Mouse (Mus musculus) ES-E14 (cell line): Measurements from ENCODE around the gene Herpud1.

Experiments
- CHD2 ChIP-seq: IDR thresholded peaks from 2 replicates; pipeline ENCODE4 v1.6.1; 2014; ENCODE audit warnings: mild to moderate bottlenecking, low read depth, low read length, inconsistent platforms
- HCFC1 ChIP-seq: IDR thresholded peaks from 2 replicates; pipeline ENCODE4 v1.6.1; 2012; ENCODE audit warnings: low read length, inconsistent platforms, borderline replicate concordance; ENCODE audit not compliant: insufficient read depth
- MAFK ChIP-seq: IDR thresholded peaks from 2 replicates; pipeline ENCODE4 v1.6.1; 2014; ENCODE audit warnings: mild to moderate bottlenecking, low read depth, low read length, inconsistent platforms; ENCODE audit not compliant: insufficient read depth

DNA sequence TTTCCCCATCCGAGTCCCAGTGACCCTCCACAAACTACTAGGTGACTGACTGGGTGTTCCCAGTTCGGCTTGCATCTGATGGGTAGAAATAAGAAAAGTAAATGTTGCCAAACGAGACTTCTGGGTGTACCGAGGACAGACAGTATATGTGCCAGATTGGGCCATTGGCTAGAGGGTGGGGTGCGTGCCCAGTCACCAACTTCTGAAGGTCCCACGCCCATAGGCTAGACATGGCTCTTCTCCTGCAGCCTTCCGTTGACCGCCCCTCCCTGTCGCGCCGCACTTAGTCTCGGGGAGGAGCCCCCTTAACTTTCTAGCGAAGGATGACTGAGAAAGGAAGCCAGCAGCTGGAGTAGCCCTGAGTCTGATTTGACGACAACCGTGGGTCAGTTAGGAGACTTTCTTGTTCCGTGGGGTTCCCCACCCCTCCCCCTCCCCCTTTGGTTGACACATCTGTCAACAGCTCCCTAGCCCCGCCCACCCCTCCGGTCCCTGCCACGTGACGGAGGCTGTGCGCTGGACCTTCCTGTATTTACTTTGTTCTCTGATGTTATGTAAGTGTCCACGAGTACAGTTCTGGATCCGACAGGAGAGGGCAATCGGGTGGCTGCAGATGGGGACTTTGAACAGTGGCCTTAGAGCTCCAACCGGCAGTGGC lies 918 bp downstream of the Herpud1 start:
- no peak for TF ChIP-seq MAFK
- TF ChIP-seq HCFC1: no peak
- no peak for TF ChIP-seq CHD2
